Mouse (Mus musculus): Measurements from ENCODE around the gene Dlx2. TPM values are rescaled to one million over a fixed set of nuclear protein-coding genes. Genes with fewer than 3 reads are reported as not detected.

Dlx2 gene
- 0.09 and 0.33 TPM in 2 replicates for polyA plus RNA-seq (2015; fragmentation: Nextera tagmentation; extraction: Ambion mirVana)

DNA sequence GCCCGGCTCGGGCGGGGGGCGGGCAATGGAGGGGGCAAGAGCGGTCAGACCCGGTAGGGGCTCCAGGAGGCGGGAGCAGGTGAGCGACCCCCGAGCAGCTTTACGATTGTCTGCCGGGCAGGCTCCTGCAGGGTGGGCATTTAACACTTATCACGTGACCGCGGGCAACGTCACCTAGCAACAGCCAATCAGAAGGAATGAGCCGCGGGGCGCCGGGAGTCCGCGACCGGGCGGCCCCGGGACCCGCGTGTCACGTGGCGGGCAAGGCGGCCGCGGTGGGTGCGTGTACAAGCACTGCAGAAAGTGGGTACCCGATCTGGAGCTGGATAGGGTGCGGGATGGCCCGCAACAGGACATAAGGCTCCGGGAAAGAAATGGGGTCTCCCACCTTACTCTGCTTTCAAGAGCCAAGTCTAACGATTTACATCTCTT lies at the start of gene Dlx2:
Dlx2 (minus strand) TSS at position 115 of the 432 bp plus-strand sequence.
- Histone ChIP-seq H3K9me3 (no peaks in the 10 kb centered on the region), H3K27ac (replicated peaks) (no peak within 1 kb of the TSS), H3K4me2 (peak within 1 kb of the TSS; percentile 98), H3K36me3 (no peaks in the 10 kb centered on the region), H3K27me3 (replicated peaks) (peaks cover 94% of the 10 kb centered on the region), H3K4me3 (peak within 1 kb of the TSS; percentile 62), H3K9ac (peak within 1 kb of the TSS; percentile 54), H3K4me1 (peaks cover 39% of the 10 kb centered on the region)
- ATAC-seq (ENCODE audit: extremely low read depth, insufficient number of reproducible peaks, low FRiP score, low TSS enrichment), result 0 out of 2 replicates have a peak, but pooled peaks have one; percentile 9
- WGBS, result under 1% methylated on average over 36 of the region's 37 CpGs

DNA sequence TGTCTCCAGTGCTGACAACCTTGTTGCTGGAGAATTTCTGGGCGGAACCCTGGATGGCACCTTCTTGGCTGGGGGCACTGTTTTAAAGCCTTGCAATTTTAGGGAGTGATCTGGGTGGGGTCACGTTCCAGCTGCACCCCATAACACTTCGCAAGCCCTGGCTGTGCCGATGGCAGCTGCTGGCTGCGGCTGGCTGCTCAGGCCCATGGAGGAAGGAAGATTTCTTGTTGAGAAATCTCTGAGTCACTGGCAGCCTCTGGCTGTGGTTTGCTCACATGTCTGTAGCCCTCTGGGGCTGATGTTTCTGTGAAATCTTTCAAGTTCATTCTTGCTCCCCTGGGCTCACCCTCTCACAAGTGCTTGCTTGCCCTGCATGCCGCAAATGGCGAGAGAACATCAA lies 47.9 kb upstream of the Dlx2 start:
- no peak overlapping the region for H3K4me2 ChIP-seq
- 63% methylated on average over 7 of the region's 7 CpGs for WGBS
- no peak overlapping the region for H3K27ac ChIP-seq (replicated peaks)
- H3K4me1 ChIP-seq, result no peaks in the 10 kb centered on the region; the same call in 1 of the 2 replicates
- no peak overlapping the region for H3K4me3 ChIP-seq
- no peaks in the 10 kb centered on the region for H3K36me3 ChIP-seq
- peaks cover 24% of the 10 kb centered on the region for H3K27me3 ChIP-seq (replicated peaks)
- H3K9me3 ChIP-seq, result no peaks in the 10 kb centered on the region
- no peak overlapping the region for H3K9ac ChIP-seq
- ATAC-seq (ENCODE audit: extremely low read depth, insufficient number of reproducible peaks, low FRiP score, low TSS enrichment), result no peak

DNA sequence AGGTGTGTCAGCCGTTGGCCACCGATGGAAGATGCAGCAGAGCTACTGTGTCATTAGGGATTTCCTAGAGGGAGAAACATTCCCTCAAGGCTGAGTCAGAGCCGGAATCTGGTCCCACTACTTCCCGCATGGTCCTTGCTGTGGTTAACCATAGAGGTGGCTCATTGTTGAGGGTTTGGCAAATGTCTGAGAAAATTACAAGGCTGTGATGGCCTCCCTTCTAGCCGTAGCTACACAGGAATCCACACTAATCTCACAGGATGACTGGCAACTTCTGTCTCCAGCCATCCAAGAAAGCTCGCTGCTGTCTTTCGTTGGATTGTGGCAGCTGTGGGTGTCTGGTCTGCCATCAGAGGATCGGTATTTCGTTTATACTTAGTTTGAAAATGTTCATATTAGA lies 42.6 kb upstream of the Dlx2 start:
- 80% methylated on average over 9 of the region's 9 CpGs for WGBS
- Histone ChIP-seq H3K4me1 (no peaks in the 10 kb centered on the region), H3K9ac (no peak overlapping the region), H3K36me3 (no peaks in the 10 kb centered on the region), H3K4me2 (no peak overlapping the region), H3K9me3 (no peaks in the 10 kb centered on the region), H3K27ac (replicated peaks) (no peak overlapping the region), H3K4me3 (no peak overlapping the region), H3K27me3 (replicated peaks) (peaks cover 3% of the 10 kb centered on the region; the same call in 1 of the 2 replicates)
- no peak for ATAC-seq (ENCODE audit: extremely low read depth, insufficient number of reproducible peaks, low FRiP score, low TSS enrichment)

DNA sequence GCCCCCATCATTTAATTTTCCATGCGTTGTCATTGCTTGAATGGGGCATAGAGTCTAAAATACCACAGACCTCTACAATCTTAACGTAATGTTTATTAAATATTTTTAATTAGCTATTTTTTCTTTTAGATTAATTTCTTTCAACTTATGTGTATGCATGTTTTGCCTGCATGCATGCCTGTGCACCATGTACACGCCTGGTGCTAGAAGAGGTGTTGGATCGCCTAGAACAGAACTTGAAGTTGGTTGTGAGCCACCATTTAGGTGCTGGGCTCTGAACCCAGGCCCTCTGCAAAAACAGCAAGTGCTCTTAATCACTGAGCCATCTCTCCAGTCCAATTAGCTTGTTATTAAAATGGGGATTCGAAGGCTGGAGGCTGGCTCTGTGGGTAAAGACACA lies 34.9 kb upstream of the Dlx2 start:
- H3K36me3 ChIP-seq, result no peaks in the 10 kb centered on the region
- H3K27me3 ChIP-seq (replicated peaks), result 0 out of 2 replicates have a peak, but pooled peaks cover 3% of the 10 kb centered on the region
- H3K4me1 ChIP-seq, result peaks cover 10% of the 10 kb centered on the region
- H3K4me2 ChIP-seq, result peak overlapping the region; percentile 89
- no peak overlapping the region for H3K27ac ChIP-seq (replicated peaks)
- H3K4me3 ChIP-seq, result peak overlapping the region; percentile 69
- H3K9ac ChIP-seq, result peak overlapping the region; percentile 79; the same call in 1 of the 2 replicates
- 0 out of 2 replicates have a peak, but pooled peaks cover 4% of the 10 kb centered on the region for H3K9me3 ChIP-seq
- ATAC-seq (ENCODE audit: extremely low read depth, insufficient number of reproducible peaks, low FRiP score, low TSS enrichment), result no peak
- 60% methylated on average over 5 of the region's 5 CpGs for WGBS

GRCm38 (mm10) chr2:71580632-71581466 lies 34.3 kb upstream of the Dlx2 start:
- Histone ChIP-seq H3K4me3 (peak overlapping the region; percentile 69), H3K27ac (replicated peaks) (no peak overlapping the region), H3K9me3 (0 out of 2 replicates have a peak, but pooled peaks cover 4% of the 10 kb centered on the region), H3K36me3 (no peaks in the 10 kb centered on the region), H3K9ac (peak overlapping the region; percentile 79), H3K4me2 (peak overlapping the region; percentile 89), H3K27me3 (replicated peaks) (0 out of 2 replicates have a peak, but pooled peaks cover 3% of the 10 kb centered on the region), H3K4me1 (peaks cover 10% of the 10 kb centered on the region)
- peak; percentile 54; the same call in 1 of the 2 replicates for ATAC-seq (ENCODE audit: extremely low read depth, insufficient number of reproducible peaks, low FRiP score, low TSS enrichment)
- 9% methylated on average over 50 of the region's 50 CpGs for WGBS

DNA sequence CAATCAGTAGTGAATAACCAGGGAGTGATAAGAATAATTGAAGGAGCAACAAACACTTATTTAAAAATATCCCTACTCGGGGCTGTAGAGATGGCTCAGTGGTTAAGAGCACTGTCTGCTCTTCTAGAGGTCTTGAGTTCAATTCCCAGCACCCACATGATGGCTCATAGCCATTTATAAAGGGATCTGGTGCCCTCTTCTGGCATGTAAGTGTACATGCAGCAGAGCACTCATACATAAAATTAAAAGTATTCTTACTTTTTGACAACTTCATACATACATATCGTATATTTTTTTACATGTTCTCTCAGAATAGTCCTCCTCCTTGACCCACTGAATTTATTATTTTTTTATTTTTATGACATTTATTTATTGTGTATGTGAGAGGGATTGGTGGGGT lies 30.5 kb upstream of the Dlx2 start:
- Histone ChIP-seq H3K27me3 (replicated peaks) (peaks cover 14% of the 10 kb centered on the region; the same call in 1 of the 2 replicates), H3K27ac (replicated peaks) (no peak overlapping the region), H3K4me1 (peaks cover 10% of the 10 kb centered on the region), H3K4me2 (no peak overlapping the region), H3K9me3 (0 out of 2 replicates have a peak, but pooled peaks cover 4% of the 10 kb centered on the region), H3K4me3 (no peak overlapping the region), H3K9ac (no peak overlapping the region), H3K36me3 (no peaks in the 10 kb centered on the region)
- ATAC-seq (ENCODE audit: extremely low read depth, insufficient number of reproducible peaks, low FRiP score, low TSS enrichment), result no peak
- 84% methylated on average over 2 of the region's 2 CpGs for WGBS

- Histone ChIP-seq H3K4me1 (no peaks in the 10 kb centered on the region), H3K36me3 (no peaks in the 10 kb centered on the region), H3K4me3 (no peak overlapping the region), H3K4me2 (no peak overlapping the region), H3K9me3 (0 out of 2 replicates have a peak, but pooled peaks cover 4% of the 10 kb centered on the region), H3K27ac (replicated peaks) (no peak overlapping the region), H3K27me3 (replicated peaks) (peaks cover 10% of the 10 kb centered on the region; the same call in 1 of the 2 replicates), H3K9ac (no peak overlapping the region)
- ATAC-seq (ENCODE audit: extremely low read depth, insufficient number of reproducible peaks, low FRiP score, low TSS enrichment), result no peak
- WGBS, result 54% methylated on average over 4 of the region's 4 CpGs
Observed at GRCm38 (mm10) chr2:71573736-71574135, 27.2 kb upstream of the Dlx2 start.

- Histone ChIP-seq H3K27ac (replicated peaks) (no peak overlapping the region), H3K4me2 (no peak overlapping the region), H3K27me3 (replicated peaks) (0 out of 2 replicates have a peak, but pooled peaks cover 12% of the 10 kb centered on the region), H3K36me3 (no peaks in the 10 kb centered on the region), H3K9me3 (no peaks in the 10 kb centered on the region), H3K4me1 (no peaks in the 10 kb centered on the region), H3K4me3 (no peak overlapping the region), H3K9ac (no peak overlapping the region)
- ATAC-seq (ENCODE audit: extremely low read depth, insufficient number of reproducible peaks, low FRiP score, low TSS enrichment), result no peak
- WGBS, result 60% methylated on average over 9 of the region's 9 CpGs
Observed at GRCm38 (mm10) chr2:71566466-71566865, 19.9 kb upstream of the Dlx2 start.

GRCm38 (mm10) chr2:71556071-71556470 lies 9.5 kb upstream of the Dlx2 start:
- Histone ChIP-seq H3K27ac (replicated peaks) (no peak overlapping the region), H3K4me2 (no peak overlapping the region), H3K4me3 (no peak overlapping the region), H3K9ac (no peak overlapping the region), H3K9me3 (no peaks in the 10 kb centered on the region; the same call in 1 of the 2 replicates), H3K36me3 (no peaks in the 10 kb centered on the region), H3K4me1 (peaks cover 4% of the 10 kb centered on the region), H3K27me3 (replicated peaks) (peaks cover 42% of the 10 kb centered on the region)
- ATAC-seq (ENCODE audit: extremely low read depth, insufficient number of reproducible peaks, low FRiP score, low TSS enrichment), result no peak
- WGBS, result 54% methylated on average over 5 of the region's 5 CpGs

- WGBS, result under 1% methylated on average over 18 of the region's 18 CpGs
- H3K9me3 ChIP-seq, result no peaks in the 10 kb centered on the region
- no peak overlapping the region for H3K27ac ChIP-seq (replicated peaks)
- H3K4me3 ChIP-seq, result peak overlapping the region; percentile 28
- peaks cover 7% of the 10 kb centered on the region for H3K4me1 ChIP-seq
- no peaks in the 10 kb centered on the region for H3K36me3 ChIP-seq
- no peak for ATAC-seq (ENCODE audit: extremely low read depth, insufficient number of reproducible peaks, low FRiP score, low TSS enrichment)
- H3K9ac ChIP-seq, result peak overlapping the region; percentile 37; the same call in 1 of the 2 replicates
- peaks cover 75% of the 10 kb centered on the region for H3K27me3 ChIP-seq (replicated peaks)
- peak overlapping the region; percentile 59 for H3K4me2 ChIP-seq
Observed at GRCm38 (mm10) chr2:71551704-71552103, 5.2 kb upstream of the Dlx2 start.

DNA sequence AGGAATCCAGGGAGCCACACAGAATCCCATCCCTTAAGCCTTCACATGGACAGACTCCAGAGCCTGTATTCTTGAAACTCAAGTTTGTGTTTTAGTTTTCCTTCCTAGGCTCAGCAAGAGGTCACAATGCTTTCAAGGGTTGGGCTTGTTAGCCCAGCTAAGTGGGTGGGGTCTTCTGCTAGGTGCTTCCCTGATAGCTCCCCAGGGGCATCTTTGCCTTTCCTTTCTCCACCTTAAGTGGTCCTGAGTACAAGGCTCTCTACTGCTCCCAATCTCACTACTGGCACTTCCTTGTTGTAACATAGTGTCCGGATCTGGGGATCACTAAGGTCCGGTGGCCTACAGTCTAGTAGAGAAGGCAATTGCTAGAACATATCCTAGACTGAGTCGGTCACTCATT lies 3.8 kb upstream of the Dlx2 start:
- H3K36me3 ChIP-seq, result no peaks in the 10 kb centered on the region
- no peak overlapping the region for H3K4me2 ChIP-seq
- no peak overlapping the region for H3K4me3 ChIP-seq
- WGBS, result 24% methylated on average over 3 of the region's 3 CpGs
- H3K9ac ChIP-seq, result no peak overlapping the region
- no peaks in the 10 kb centered on the region for H3K9me3 ChIP-seq
- peaks cover 21% of the 10 kb centered on the region for H3K4me1 ChIP-seq
- H3K27ac ChIP-seq (replicated peaks), result no peak overlapping the region
- H3K27me3 ChIP-seq (replicated peaks), result peaks cover 89% of the 10 kb centered on the region
- no peak for ATAC-seq (ENCODE audit: extremely low read depth, insufficient number of reproducible peaks, low FRiP score, low TSS enrichment)
